Mouse (Mus musculus): ENCODE data around the gene Ttll1.

GRCm38 (mm10) chr15:83481236-83481780 lies 29.4 kb downstream of the Ttll1 start:
- TF ChIP-seq ZC3H11A (IDR thresholded peaks at IDR 0.05; ENCODE audit: borderline replicate concordance, low read depth, low read length) (no peak), CHD2 (IDR thresholded peaks at IDR 0.05; ENCODE audit: low read depth, low read length) (no peak), HCFC1 (IDR thresholded peaks at IDR 0.05; ENCODE audit: borderline replicate concordance, insufficient read depth, low read length) (no peak), ZNF384 (IDR thresholded peaks at IDR 0.05; ENCODE audit: low read depth, low read length) (no peak), MAFK (IDR thresholded peaks at IDR 0.05; ENCODE audit: insufficient read depth, low read depth, low read length) (no peak)

All from ES-E14 (cell line).